Mouse (Mus musculus) hindbrain, embryonic 16.5 days (tissue): ENCODE results near the gene F2r. TPM values are rescaled to one million over a fixed set of nuclear protein-coding genes. Genes with fewer than 3 reads are reported as not detected.
A peak's percentile ranks its signal among the peaks of the same experiment; 100 is the strongest.

Experiments used
- ATAC-seq: fragments of 200-750 bp; cut with Nextera tagmentation; 2 replicates; pipeline ENCODE4 v1.8.0; 2017; ENCODE audit warnings: moderate TSS enrichment, moderate library complexity
- H3K27ac ChIP-seq: fragments of 300-500 bp; sonication (generic); 2 replicates; pipeline ENCODE4 v1.5.1; 2014; ENCODE audit warnings: low read depth, mild to moderate bottlenecking, control low read depth, low read length, moderate library complexity
- H3K27me3 ChIP-seq: fragments of 300-500 bp; sonication (generic); replicated peaks from 2 replicates; pipeline ENCODE4 v1.6.1; 2014; ENCODE audit warnings: low read length; ENCODE audit not compliant: control insufficient read depth, insufficient read depth
- H3K36me3 ChIP-seq: fragments of 300-500 bp; sonication (generic); 2 replicates; pipeline ENCODE4 v1.6.1; 2014; ENCODE audit warnings: mild to moderate bottlenecking, low read length, moderate library complexity, mixed read lengths; ENCODE audit not compliant: control insufficient read depth, insufficient read depth
- H3K4me1 ChIP-seq: fragments of 300-500 bp; sonication (generic); 2 replicates; pipeline ENCODE4 v1.6.1; 2014; ENCODE audit warnings: low read depth, low read length; ENCODE audit not compliant: control insufficient read depth, insufficient read depth
- H3K4me2 ChIP-seq: fragments of 300-500 bp; sonication (generic); 2 replicates; pipeline ENCODE4 v1.6.1; 2014; ENCODE audit warnings: mild to moderate bottlenecking, low read length, control low read depth, moderate library complexity
- H3K4me3 ChIP-seq: fragments of 300-500 bp; sonication (generic); 2 replicates; pipeline ENCODE4 v1.5.1; 2014; ENCODE audit warnings: mild to moderate bottlenecking, low read length, control low read depth, moderate library complexity
- H3K9ac ChIP-seq: fragments of 300-500 bp; sonication (generic); 2 replicates; pipeline ENCODE4 v1.6.1; 2014; ENCODE audit warnings: low read depth, mild to moderate bottlenecking, control low read depth, low read length, moderate library complexity
- H3K9me3 ChIP-seq: fragments of 300-500 bp; sonication (generic); 2 replicates; pipeline ENCODE4 v1.6.1; 2014; ENCODE audit warnings: mild to moderate bottlenecking, low read length, moderate library complexity; ENCODE audit not compliant: control insufficient read depth
- WGBS: fragments of 180-500 bp; shearing (Covaris S2); extraction: QIAGEN DNeasy Blood & Tissue Kit; methylation state at CpG from one replicate; pipeline ENCODE4 v1.1.7; 2014; 5-methylcytosine and 5-hydroxymethylcytosine counted together
- polyA plus RNA-seq: library from polyadenylated mRNA; unstranded; fragments of >200 nt; fragmentation: Nextera tagmentation; extraction: Ambion mirVana; gene quantifications from 2 replicates; pipeline ENCODE4 v1.2.1, GENCODE M21; 2015

The F2r gene
- 55.8 and 59.4 TPM in 2 replicates for polyA plus RNA-seq

DNA sequence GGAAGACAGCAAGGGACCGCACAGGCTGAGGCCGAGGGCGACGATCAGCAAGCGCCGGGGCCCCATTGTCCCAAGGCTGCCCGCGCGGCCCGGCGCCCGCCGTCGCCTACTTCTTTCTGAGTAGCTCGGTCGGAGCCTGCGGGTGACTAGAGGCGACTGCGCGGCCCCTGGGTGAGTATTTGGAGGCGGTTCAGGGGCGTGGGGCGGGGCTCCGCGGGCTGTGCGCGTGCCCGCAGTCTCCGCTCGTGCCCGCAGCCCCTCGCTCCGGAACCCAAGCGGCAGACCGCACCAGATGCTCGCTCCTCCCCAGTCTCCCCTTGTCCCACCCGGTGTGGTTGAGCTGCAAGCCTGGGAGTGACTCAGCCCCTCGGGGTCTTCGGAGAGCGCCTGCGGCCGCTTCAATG, at the start of gene F2r:
Gene F2r (minus strand): TSS at position 179 of the 404 bp plus-strand sequence.
- no peaks in the 10 kb centered on the region for H3K27me3 ChIP-seq
- peak within 1 kb of the TSS; percentile 36; the same call in 1 of the 2 replicates for H3K27ac ChIP-seq
- peaks cover 9% of the 10 kb centered on the region for H3K4me1 ChIP-seq
- ATAC-seq = peak; percentile 94
- peak within 1 kb of the TSS; percentile 82 for H3K9ac ChIP-seq
- H3K4me3 ChIP-seq = peak within 1 kb of the TSS; percentile 90
- H3K9me3 ChIP-seq = no peaks in the 10 kb centered on the region
- H3K36me3 ChIP-seq = no peaks in the 10 kb centered on the region
- H3K4me2 ChIP-seq = peak within 1 kb of the TSS; percentile 88
- 1% methylated on average over 29 of the region's 42 CpGs for WGBS

DNA sequence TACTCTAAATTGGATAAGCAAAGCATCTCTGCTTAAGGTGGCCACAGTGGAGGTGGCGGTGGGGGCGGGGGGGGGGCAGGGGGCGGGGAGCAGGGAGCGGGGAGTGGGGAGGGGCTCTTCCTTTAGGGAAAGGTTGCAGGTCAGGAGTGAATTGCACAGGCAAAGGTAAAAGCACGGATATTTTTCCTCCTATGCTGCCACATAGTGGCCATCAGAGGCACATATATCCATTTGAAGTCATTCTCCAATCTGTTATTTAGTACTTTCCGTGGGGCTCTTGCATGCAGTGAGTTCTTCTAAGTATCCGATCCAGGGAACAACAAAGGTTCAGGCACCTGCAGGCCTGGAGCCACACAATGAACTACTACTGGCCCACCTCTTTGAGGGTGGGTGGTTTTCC, 49.0 kb upstream of the F2r start:
- ATAC-seq = peak; percentile 50; the same call in 1 of the 2 replicates
- no peak overlapping the region for H3K9ac ChIP-seq
- no peak overlapping the region; the same call in 1 of the 2 replicates for H3K4me2 ChIP-seq
- no peaks in the 10 kb centered on the region for H3K9me3 ChIP-seq
- H3K27me3 ChIP-seq = no peaks in the 10 kb centered on the region
- WGBS = 31% methylated on average over 6 of the region's 7 CpGs
- H3K27ac ChIP-seq = no peak overlapping the region
- H3K36me3 ChIP-seq = no peaks in the 10 kb centered on the region
- no peak overlapping the region for H3K4me3 ChIP-seq
- H3K4me1 ChIP-seq = no peaks in the 10 kb centered on the region

DNA sequence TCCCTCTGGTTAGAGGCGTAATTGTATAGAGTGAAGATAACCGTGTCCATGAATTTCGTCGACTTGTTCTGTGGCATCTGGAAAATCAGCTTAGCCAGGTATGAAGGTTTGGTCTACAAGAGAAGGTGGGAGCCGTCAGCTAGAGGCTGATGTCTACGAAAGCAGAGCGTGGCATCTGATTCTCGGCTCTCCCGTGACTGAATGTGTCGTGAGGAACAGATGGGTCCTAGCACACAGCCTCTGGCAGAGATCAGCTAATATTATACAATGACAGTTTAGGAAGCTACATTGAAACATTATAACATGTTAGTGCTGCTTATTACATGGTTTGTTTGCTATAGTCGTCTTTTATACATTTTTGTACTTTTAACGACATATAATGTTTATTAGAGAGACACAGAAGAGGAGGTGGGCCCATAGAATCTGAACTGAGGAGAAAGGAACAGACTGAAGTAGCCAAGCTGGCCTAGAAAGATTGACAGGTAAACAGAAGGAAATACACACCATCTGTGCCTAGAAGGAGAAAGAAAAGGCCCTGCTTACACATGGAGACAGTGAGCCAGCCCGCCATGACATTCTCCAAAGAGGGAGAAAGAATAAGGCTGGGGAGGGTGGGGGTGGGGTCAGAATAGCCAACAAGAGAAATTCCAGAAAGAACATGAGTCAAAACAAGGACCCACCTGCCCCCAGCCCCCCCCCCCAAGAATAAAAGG, 47.5 kb upstream of the F2r start:
- no peak overlapping the region for H3K4me3 ChIP-seq
- no peak overlapping the region for H3K4me2 ChIP-seq
- H3K9ac ChIP-seq = no peak overlapping the region
- 81% methylated on average over 13 of the region's 13 CpGs for WGBS
- no peak for ATAC-seq
- no peaks in the 10 kb centered on the region for H3K4me1 ChIP-seq
- no peak overlapping the region for H3K27ac ChIP-seq
- no peaks in the 10 kb centered on the region for H3K36me3 ChIP-seq
- H3K27me3 ChIP-seq = no peaks in the 10 kb centered on the region
- H3K9me3 ChIP-seq = no peaks in the 10 kb centered on the region

DNA sequence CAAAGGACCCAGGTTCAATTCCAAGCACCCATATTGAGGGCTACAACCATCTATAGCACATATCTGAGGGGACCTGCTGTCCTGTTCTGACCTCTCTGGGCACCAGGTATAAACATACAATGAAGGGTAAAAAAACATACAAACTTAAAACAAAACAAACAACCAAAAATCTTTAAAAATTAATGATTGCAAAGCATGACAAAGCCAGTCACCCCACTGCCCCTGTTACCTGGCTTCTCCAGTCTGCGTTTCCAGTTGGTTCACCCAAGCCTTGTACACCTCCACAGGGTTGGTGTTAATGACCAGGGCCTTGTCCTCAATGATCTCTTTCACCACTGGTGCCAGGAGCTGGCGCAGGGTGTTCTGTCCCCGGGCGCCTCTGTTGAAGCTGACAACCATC, 45.5 kb upstream of the F2r start:
- Histone ChIP-seq H3K36me3 (no peaks in the 10 kb centered on the region), H3K9me3 (no peaks in the 10 kb centered on the region), H3K9ac (no peak overlapping the region), H3K27me3 (no peaks in the 10 kb centered on the region), H3K4me1 (no peaks in the 10 kb centered on the region), H3K4me3 (no peak overlapping the region), H3K27ac (no peak overlapping the region), H3K4me2 (no peak overlapping the region)
- 97% methylated on average over 4 of the region's 4 CpGs for WGBS
- ATAC-seq = no peak

DNA sequence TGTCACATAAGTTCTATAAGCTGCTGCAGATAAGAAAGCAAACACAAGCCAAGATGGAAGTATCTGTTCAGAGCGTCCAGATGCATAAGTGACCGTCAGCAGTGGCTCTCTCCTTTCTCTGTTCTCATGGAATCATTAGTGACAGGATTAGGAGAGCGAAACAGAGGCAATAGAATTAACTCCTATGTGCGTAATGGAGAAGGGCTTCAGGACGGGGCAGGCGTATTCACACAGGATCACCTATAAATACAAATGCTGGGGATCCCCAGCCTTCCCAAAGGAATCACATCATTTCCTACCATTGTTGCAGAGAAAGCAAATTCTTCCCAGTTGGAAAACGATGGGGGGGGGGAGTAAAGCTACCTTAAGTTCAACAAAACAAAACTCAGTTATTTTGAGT, 41.1 kb upstream of the F2r start:
- no peak overlapping the region for H3K27ac ChIP-seq
- WGBS = 86% methylated on average over 7 of the region's 7 CpGs
- H3K27me3 ChIP-seq = no peaks in the 10 kb centered on the region
- H3K9ac ChIP-seq = no peak overlapping the region
- no peaks in the 10 kb centered on the region; the same call in 1 of the 2 replicates for H3K4me1 ChIP-seq
- H3K4me2 ChIP-seq = no peak overlapping the region
- H3K4me3 ChIP-seq = no peak overlapping the region
- no peaks in the 10 kb centered on the region for H3K36me3 ChIP-seq
- no peak for ATAC-seq
- H3K9me3 ChIP-seq = no peaks in the 10 kb centered on the region

DNA sequence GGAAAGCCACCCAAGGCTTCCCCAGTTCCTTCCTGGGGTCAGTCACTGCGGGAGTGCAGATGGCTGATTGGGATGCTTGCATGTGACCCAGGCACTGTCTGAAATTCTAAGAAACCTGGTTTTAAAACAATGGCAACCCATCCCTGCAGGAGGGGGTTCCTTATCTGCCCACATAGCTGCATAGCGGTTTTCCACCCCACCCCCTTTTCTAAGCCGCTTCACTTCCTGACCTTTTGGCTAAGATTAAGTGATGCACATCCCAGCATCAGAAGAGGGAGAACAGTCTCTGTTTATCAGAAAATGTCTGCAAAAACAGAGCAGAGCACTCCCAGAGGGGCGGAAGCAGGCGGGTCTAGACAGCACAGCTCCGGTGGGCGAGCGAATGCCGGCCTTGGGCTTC, 38.9 kb upstream of the F2r start:
- H3K27ac ChIP-seq = no peak overlapping the region
- H3K9ac ChIP-seq = no peak overlapping the region
- ATAC-seq = no peak
- no peaks in the 10 kb centered on the region for H3K36me3 ChIP-seq
- H3K4me3 ChIP-seq = no peak overlapping the region
- H3K27me3 ChIP-seq = no peaks in the 10 kb centered on the region
- no peaks in the 10 kb centered on the region for H3K9me3 ChIP-seq
- H3K4me2 ChIP-seq = no peak overlapping the region
- WGBS = 75% methylated on average over 9 of the region's 9 CpGs
- no peaks in the 10 kb centered on the region; the same call in 1 of the 2 replicates for H3K4me1 ChIP-seq

DNA sequence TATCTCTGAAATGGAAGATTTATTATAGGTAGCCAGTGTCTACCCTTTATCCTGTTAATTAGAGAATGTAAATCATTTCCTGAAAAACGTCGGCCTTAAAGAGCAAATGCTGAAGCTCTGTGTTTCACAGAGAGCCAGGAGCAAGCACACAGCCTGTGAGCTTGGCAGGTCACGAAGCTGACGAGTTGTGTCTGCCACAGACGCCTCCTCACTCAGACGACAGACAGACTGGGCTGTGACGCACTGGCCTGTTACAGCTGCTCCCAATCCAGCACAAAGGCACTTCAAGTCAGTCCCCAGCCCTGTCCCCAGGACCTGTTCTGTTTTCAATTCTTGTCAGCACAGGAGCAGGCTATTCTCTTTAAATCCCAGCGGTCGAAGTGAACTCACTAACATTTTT, 37.0 kb upstream of the F2r start:
- no peak overlapping the region for H3K4me2 ChIP-seq
- 33% methylated on average over 9 of the region's 9 CpGs for WGBS
- no peak overlapping the region for H3K27ac ChIP-seq
- no peaks in the 10 kb centered on the region for H3K36me3 ChIP-seq
- no peaks in the 10 kb centered on the region for H3K9me3 ChIP-seq
- peak; percentile 71; the same call in 1 of the 2 replicates for ATAC-seq
- H3K4me3 ChIP-seq = no peak overlapping the region
- H3K4me1 ChIP-seq = no peaks in the 10 kb centered on the region; the same call in 1 of the 2 replicates
- no peaks in the 10 kb centered on the region for H3K27me3 ChIP-seq
- no peak overlapping the region for H3K9ac ChIP-seq

DNA sequence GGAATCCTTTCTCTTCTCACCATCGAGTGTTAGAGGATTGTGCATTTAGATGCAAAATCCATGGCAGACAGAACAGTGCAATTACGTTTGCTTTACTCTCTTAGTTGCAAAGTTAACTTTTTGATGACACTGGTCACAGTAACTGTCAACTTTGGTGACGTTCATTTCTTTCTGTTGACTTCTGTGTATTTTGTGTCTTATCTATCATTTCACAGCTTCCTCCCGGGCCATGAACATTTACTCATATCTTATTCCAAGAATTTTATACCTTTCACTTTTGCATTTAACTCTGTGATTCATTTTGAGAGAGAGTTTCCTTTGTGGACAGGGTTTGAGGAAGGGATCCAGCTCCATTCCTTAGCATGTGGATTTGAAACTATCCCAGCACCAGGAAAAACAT, 35.4 kb upstream of the F2r start:
- no peaks in the 10 kb centered on the region for H3K36me3 ChIP-seq

DNA sequence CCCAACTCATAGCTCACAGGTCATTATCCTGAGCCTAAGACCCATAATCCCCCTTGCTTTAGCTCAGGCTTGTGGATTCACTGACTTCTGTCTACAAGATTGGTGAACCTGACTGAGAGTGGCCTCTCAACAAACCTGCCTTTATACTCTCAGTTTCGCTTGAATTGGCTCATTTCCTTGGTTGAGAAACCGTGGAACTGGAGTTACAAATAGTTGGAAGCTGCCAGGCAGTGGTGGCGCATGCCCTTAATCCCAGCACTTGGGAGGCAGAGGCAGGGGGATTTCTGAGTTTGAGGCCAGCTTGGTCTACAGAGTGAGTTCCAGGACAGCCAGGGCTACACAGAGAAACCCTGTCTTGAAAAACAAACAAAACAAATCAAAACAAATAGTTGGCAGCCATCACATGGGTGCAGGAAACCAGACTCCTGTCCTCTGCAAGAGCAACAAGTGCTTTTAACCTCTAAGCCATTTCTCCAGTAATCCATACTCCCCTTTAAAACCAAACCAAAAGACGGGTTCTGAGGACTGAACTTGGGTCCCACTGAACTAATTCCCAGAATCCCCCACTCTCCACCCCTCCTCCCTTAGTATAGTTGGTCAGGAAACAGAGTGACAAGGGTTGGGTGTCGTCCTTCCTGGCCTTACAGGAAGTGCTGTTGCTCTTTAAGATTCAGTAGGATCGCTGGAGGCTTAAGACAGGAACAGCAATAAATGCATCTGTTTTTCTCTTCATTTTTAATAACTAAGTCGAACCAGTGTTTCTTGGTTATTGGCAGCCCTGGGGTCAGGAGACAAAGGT, 33.8 kb upstream of the F2r start:
- Histone ChIP-seq H3K4me2 (no peak overlapping the region), H3K36me3 (no peaks in the 10 kb centered on the region), H3K27ac (no peak overlapping the region), H3K9me3 (no peaks in the 10 kb centered on the region), H3K4me3 (no peak overlapping the region), H3K4me1 (no peaks in the 10 kb centered on the region; the same call in 1 of the 2 replicates), H3K27me3 (no peaks in the 10 kb centered on the region), H3K9ac (no peak overlapping the region)
- no peak for ATAC-seq
- 90% methylated on average over 7 of the region's 7 CpGs for WGBS

More for the DNA sequence above, 35.4 kb upstream of the F2r start:
- H3K4me2 ChIP-seq = no peak overlapping the region
- no peaks in the 10 kb centered on the region for H3K9me3 ChIP-seq
- H3K4me3 ChIP-seq = no peak overlapping the region
- no peak for ATAC-seq
- WGBS = 92% methylated on average over 4 of the region's 4 CpGs
- H3K9ac ChIP-seq = no peak overlapping the region
- no peaks in the 10 kb centered on the region; the same call in 1 of the 2 replicates for H3K4me1 ChIP-seq
- H3K27me3 ChIP-seq = no peaks in the 10 kb centered on the region
- no peak overlapping the region for H3K27ac ChIP-seq
